Mouse (Mus musculus): ENCODE results near the gene Klf13. TPM values are rescaled to one million over a fixed set of nuclear protein-coding genes. Genes with fewer than 3 reads are reported as not detected.
A peak's percentile ranks its signal among the peaks of the same experiment; 100 is the strongest.

Klf13 gene
- total and polyA plus RNA-seq, 3 experiments: 1.7 to 9.7 (median 3.7) TPM

- no peak for DNase-seq (ENCODE audit: extremely low read depth)
- no peak overlapping the region for H3K9ac ChIP-seq (ENCODE audit: insufficient read depth, low read depth)
- dilution Hi-C loops (cut with MboI; ENCODE audit: extremely low pct_ligation_motif_present, extremely low pct_unique_long_range_greater_than_20kb, low sequenced_read_pairs): no loop called here
- H3K4me2 ChIP-seq (ENCODE audit: insufficient read depth, low read depth, poor library complexity, severe bottlenecking): no peak overlapping the region
- H3K79me2 ChIP-seq (replicated peaks; ENCODE audit: control insufficient read depth, extremely low read depth, insufficient read depth, poor library complexity, severe bottlenecking): no peaks in the 10 kb centered on the region
- H3K36me3 ChIP-seq (replicated peaks in 1 of 2; ENCODE audit: control insufficient read depth in 1 of 2, insufficient read depth in 1 of 2, low read length in 1 of 2): no peaks in the 10 kb centered on the region
- H3K4me1 ChIP-seq (ENCODE audit: control insufficient read depth in 1 of 2, insufficient read depth in 2 of 2): peaks cover 13 to 16% of the 10 kb centered on the region in 2 experiments
- H3K27ac ChIP-seq (ENCODE audit: insufficient read depth, low read depth): no peak overlapping the region
- H3K9me3 ChIP-seq (replicated peaks; ENCODE audit: low read length): peaks cover 4% of the 10 kb centered on the region
- H3K4me3 ChIP-seq (replicated peaks in 1 of 3; ENCODE audit: low read depth in 2 of 3, low read length in 2 of 3, poor library complexity in 1 of 3): no peak overlapping the region
- TF ChIP-seq TCF12 (IDR thresholded peaks at IDR 0.05; ENCODE audit: low read depth, low read length): no peak
- TF ChIP-seq USF2 (conservative IDR thresholded peaks at IDR 0.05; ENCODE audit: low read depth, low read length): no peak
- TF ChIP-seq GABPA (IDR thresholded peaks at IDR 0.05; ENCODE audit: insufficient replicate concordance, low read depth, low read length): no peak
- no peak for TF ChIP-seq MYC (IDR thresholded peaks at IDR 0.05; ENCODE audit: low read depth, low read length)
- TF ChIP-seq SMC3 (IDR thresholded peaks at IDR 0.05; ENCODE audit: low read depth, low read length): peak; percentile 10; the same call in 1 of the 2 replicates
- TF ChIP-seq EP300 (IDR thresholded peaks at IDR 0.05; ENCODE audit: low read length): no peak
- no peak for TF ChIP-seq UBTF (IDR thresholded peaks at IDR 0.05; ENCODE audit: low read depth, low read length)
- TF ChIP-seq ZMIZ1 (IDR thresholded peaks at IDR 0.05; ENCODE audit: low read depth, low read length): no peak
- TF ChIP-seq ZKSCAN1 (IDR thresholded peaks at IDR 0.05; ENCODE audit: borderline replicate concordance, low read depth, low read length): no peak
- TF ChIP-seq RAD21 (IDR thresholded peaks at IDR 0.05; ENCODE audit: low read depth, low read length): peak; percentile 6
- TF ChIP-seq E2F4 (IDR thresholded peaks at IDR 0.05; ENCODE audit: insufficient replicate concordance, low read depth, low read length): no peak
- TF ChIP-seq IRF4 (IDR thresholded peaks at IDR 0.05; ENCODE audit: low read depth, low read length): no peak
- TF ChIP-seq CTCF (conservative IDR thresholded peaks at IDR 0.05 in 1 of 2, IDR thresholded peaks at IDR 0.05 in 1 of 2; ENCODE audit: low read depth in 2 of 2, low read length in 2 of 2): peak in 1 of 2 experiments; percentile 17; a peak in 1 of 4 replicates
- no peak for TF ChIP-seq SIN3A (IDR thresholded peaks at IDR 0.05; ENCODE audit: low read length)
- no peak for TF ChIP-seq PAX5 (IDR thresholded peaks at IDR 0.05; ENCODE audit: low read length)
- no peak for TF ChIP-seq ZC3H11A (IDR thresholded peaks at IDR 0.05; ENCODE audit: low read depth, low read length)
- no peak for TF ChIP-seq NRF1 (IDR thresholded peaks at IDR 0.05; ENCODE audit: low read depth, low read length)
- H3K27me3 ChIP-seq (replicated peaks): no peaks in the 10 kb centered on the region
- in situ Hi-C loops (cut with MboI; ENCODE audit: low pct_ligation_motif_present, low pct_unique_long_range_greater_than_20kb, low sequenced_read_pairs): loop anchor here (25.0 kb wide), 1 partner anchor 202 kb away; no protein-coding TSS in a partner anchor
Observed at GRCm38 (mm10) chr7:63964121-63964520, 25.4 kb upstream of the Klf13 start.

DNA sequence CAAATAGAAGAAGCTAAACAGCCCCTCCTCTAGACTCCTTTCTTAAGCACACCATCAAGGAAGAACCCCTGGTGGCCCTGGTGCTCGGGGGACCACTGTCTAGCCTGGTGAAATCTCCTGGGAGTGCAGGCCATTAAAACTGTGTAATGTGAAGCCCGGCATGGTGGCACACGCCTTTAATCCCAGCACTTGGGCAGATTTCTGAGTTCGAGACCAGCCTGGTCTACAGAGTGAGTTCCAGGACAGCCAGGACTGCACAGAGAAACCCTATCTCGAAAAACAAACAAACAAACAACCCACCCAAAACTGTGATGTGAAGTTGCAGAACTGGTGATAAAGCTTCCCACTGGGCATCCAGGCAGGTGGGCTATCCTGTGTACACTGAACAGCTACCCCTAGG, 24.9 kb upstream of the Klf13 start:
- Histone ChIP-seq H3K9me3 (replicated peaks; ENCODE audit: low read length) (peaks cover 4% of the 10 kb centered on the region), H3K79me2 (replicated peaks; ENCODE audit: control insufficient read depth, extremely low read depth, insufficient read depth, poor library complexity, severe bottlenecking) (no peaks in the 10 kb centered on the region), H3K27ac (ENCODE audit: insufficient read depth, low read depth) (no peak overlapping the region), H3K4me3 (replicated peaks in 1 of 3; ENCODE audit: low read depth in 2 of 3, low read length in 2 of 3, poor library complexity in 1 of 3) (no peak overlapping the region), H3K4me2 (ENCODE audit: insufficient read depth, low read depth, poor library complexity, severe bottlenecking) (no peak overlapping the region; the same call in 1 of the 2 replicates), H3K9ac (ENCODE audit: insufficient read depth, low read depth) (no peak overlapping the region), H3K36me3 (replicated peaks in 1 of 2; ENCODE audit: control insufficient read depth in 1 of 2, insufficient read depth in 1 of 2, low read length in 1 of 2) (no peaks in the 10 kb centered on the region), H3K27me3 (replicated peaks) (no peaks in the 10 kb centered on the region), H3K4me1 (ENCODE audit: control insufficient read depth in 1 of 2, insufficient read depth in 2 of 2) (peaks cover 13 to 16% of the 10 kb centered on the region in 2 experiments)
- dilution Hi-C loops (cut with MboI; ENCODE audit: extremely low pct_ligation_motif_present, extremely low pct_unique_long_range_greater_than_20kb, low sequenced_read_pairs) (no loop called here), in situ Hi-C loops (cut with MboI; ENCODE audit: low pct_ligation_motif_present, low pct_unique_long_range_greater_than_20kb, low sequenced_read_pairs) (loop anchor here (25.0 kb wide), 1 partner anchor 201 kb away; no protein-coding TSS in a partner anchor)
- no peak for DNase-seq (ENCODE audit: extremely low read depth)
- TF ChIP-seq ZKSCAN1 (IDR thresholded peaks at IDR 0.05; ENCODE audit: borderline replicate concordance, low read depth, low read length) (no peak), IRF4 (IDR thresholded peaks at IDR 0.05; ENCODE audit: low read depth, low read length) (no peak), E2F4 (IDR thresholded peaks at IDR 0.05; ENCODE audit: insufficient replicate concordance, low read depth, low read length) (no peak), RAD21 (IDR thresholded peaks at IDR 0.05; ENCODE audit: low read depth, low read length) (no peak), USF2 (conservative IDR thresholded peaks at IDR 0.05; ENCODE audit: low read depth, low read length) (no peak), MAFK (IDR thresholded peaks at IDR 0.05; ENCODE audit: insufficient replicate concordance, low read length) (no peak), EP300 (IDR thresholded peaks at IDR 0.05; ENCODE audit: low read length) (no peak)

Measured in CH12.LX (cell line).